Mouse (Mus musculus) hindbrain, embryonic 11.5 days (tissue): ENCODE results near the gene Bmp7. TPM values are rescaled to one million over a fixed set of nuclear protein-coding genes. Genes with fewer than 3 reads are reported as not detected.

Experiments
- ATAC-seq: fragments of 200-750 bp; cut with Nextera tagmentation; 2 replicates; pipeline ENCODE4 v1.8.0; 2017; ENCODE audit warnings: mild to moderate bottlenecking, moderate TSS enrichment, moderate library complexity; ENCODE audit not compliant: low FRiP score
- DNase-seq: peaks from one replicate; pipeline ENCODE4 v3.0.0-alpha.2; 2015; ENCODE audit warnings: low spot score
- H3K27ac ChIP-seq: fragments of 300-500 bp; sonication (generic); 2 replicates; pipeline ENCODE4 v1.5.1; 2014; ENCODE audit warnings: mild to moderate bottlenecking, low read depth, low read length
- H3K27me3 ChIP-seq: fragments of 300-500 bp; sonication (generic); 2 replicates; pipeline ENCODE4 v1.6.1; 2014; ENCODE audit warnings: mild to moderate bottlenecking, low read length, moderate library complexity, mixed read lengths; ENCODE audit not compliant: control insufficient read depth, insufficient read depth
- H3K36me3 ChIP-seq: fragments of 300-500 bp; sonication (generic); 2 replicates; pipeline ENCODE4 v1.6.1; 2014; ENCODE audit warnings: mild to moderate bottlenecking, low read length, moderate library complexity, mixed read lengths; ENCODE audit not compliant: control insufficient read depth, insufficient read depth
- H3K4me1 ChIP-seq: fragments of 300-500 bp; sonication (generic); replicated peaks from 2 replicates; pipeline ENCODE4 v1.6.1; 2014; ENCODE audit warnings: low read length, mixed read lengths; ENCODE audit not compliant: control insufficient read depth, insufficient read depth
- H3K4me2 ChIP-seq: fragments of 300-500 bp; sonication (generic); replicated peaks from 2 replicates; pipeline ENCODE4 v1.6.1; 2014; ENCODE audit warnings: mild to moderate bottlenecking, low read depth, low read length
- H3K4me3 ChIP-seq: fragments of 300-500 bp; sonication (generic); 2 replicates; pipeline ENCODE4 v1.5.1; 2014; ENCODE audit warnings: low read depth, low read length
- H3K9ac ChIP-seq: fragments of 300-500 bp; sonication (generic); 2 replicates; pipeline ENCODE4 v1.6.1; 2014; ENCODE audit warnings: low read depth, low read length
- H3K9me3 ChIP-seq: fragments of 300-500 bp; sonication (generic); 2 replicates; pipeline ENCODE4 v1.6.1; 2016; ENCODE audit warnings: low read length; ENCODE audit not compliant: control insufficient read depth
- WGBS: fragments of 180-500 bp; shearing (Covaris S2); extraction: QIAGEN DNeasy Blood & Tissue Kit; methylation state at CpG from one replicate; pipeline ENCODE4 v1.1.7; 2014; 5-methylcytosine and 5-hydroxymethylcytosine counted together
- polyA plus RNA-seq: library from polyadenylated mRNA; unstranded; fragments of >200 nt; fragmentation: Nextera tagmentation; extraction: Ambion mirVana; gene quantifications from 2 replicates; pipeline ENCODE4 v1.2.1, GENCODE M21; 2014

Gene Bmp7
- polyA plus RNA-seq, 1 experiment from 2014 or later = 16.6 TPM

- DNase-seq (peak; percentile 93), ATAC-seq (peak; percentile 65; the same call in 1 of the 2 replicates)
- no peak overlapping the region for H3K4me2 ChIP-seq
- WGBS = 13% methylated on average over 3 of the region's 3 CpGs
- no peak overlapping the region for H3K9ac ChIP-seq
- H3K9me3 ChIP-seq = no peaks in the 10 kb centered on the region
- no peak overlapping the region for H3K27ac ChIP-seq
- H3K4me1 ChIP-seq = no peaks in the 10 kb centered on the region
- H3K4me3 ChIP-seq = no peak overlapping the region
- H3K36me3 ChIP-seq = no peaks in the 10 kb centered on the region
- no peaks in the 10 kb centered on the region for H3K27me3 ChIP-seq
Measured at GRCm38 (mm10) chr2:172831133-172831532, 109.0 kb downstream of the Bmp7 start.

DNA sequence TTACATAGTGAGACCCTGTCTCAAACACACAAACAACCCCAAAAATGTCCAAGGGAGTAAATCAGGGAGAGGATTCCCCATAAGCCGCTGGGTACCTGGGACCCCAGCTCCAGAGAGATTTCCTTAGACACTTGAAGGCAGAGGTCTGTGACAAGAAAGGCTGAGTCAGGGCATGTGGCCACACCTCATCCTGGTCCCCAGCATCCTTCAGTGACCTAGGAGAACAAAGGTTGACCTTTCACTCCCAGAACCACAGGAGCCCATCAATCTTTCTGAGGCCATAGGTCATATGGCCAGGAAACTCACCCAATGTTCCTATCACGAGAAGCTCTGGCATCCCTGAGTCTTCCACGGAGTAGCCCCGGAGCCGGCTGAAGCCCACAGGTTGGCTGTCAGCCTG lies 111.9 kb downstream of the Bmp7 start:
- no peak overlapping the region for H3K4me3 ChIP-seq
- no peak overlapping the region for H3K4me2 ChIP-seq
- WGBS = 34% methylated on average over 5 of the region's 5 CpGs
- peaks cover 9% of the 10 kb centered on the region for H3K27me3 ChIP-seq
- no peaks in the 10 kb centered on the region for H3K9me3 ChIP-seq
- no peak for DNase-seq
- H3K36me3 ChIP-seq = no peaks in the 10 kb centered on the region
- H3K4me1 ChIP-seq = no peaks in the 10 kb centered on the region; the same call in 1 of the 2 replicates
- no peak for ATAC-seq
- H3K9ac ChIP-seq = no peak overlapping the region
- no peak overlapping the region for H3K27ac ChIP-seq

GRCm38 (mm10) chr2:172827564-172827963 lies 112.6 kb downstream of the Bmp7 start:
- H3K9me3 ChIP-seq = no peaks in the 10 kb centered on the region
- H3K4me1 ChIP-seq = no peaks in the 10 kb centered on the region; the same call in 1 of the 2 replicates
- no peak overlapping the region for H3K4me3 ChIP-seq
- ATAC-seq = no peak
- WGBS = 70% methylated on average over 7 of the region's 7 CpGs
- H3K9ac ChIP-seq = no peak overlapping the region
- H3K36me3 ChIP-seq = no peaks in the 10 kb centered on the region
- DNase-seq = peak; percentile 77
- H3K4me2 ChIP-seq = no peak overlapping the region
- no peak overlapping the region for H3K27ac ChIP-seq
- H3K27me3 ChIP-seq = peaks cover 9% of the 10 kb centered on the region

DNA sequence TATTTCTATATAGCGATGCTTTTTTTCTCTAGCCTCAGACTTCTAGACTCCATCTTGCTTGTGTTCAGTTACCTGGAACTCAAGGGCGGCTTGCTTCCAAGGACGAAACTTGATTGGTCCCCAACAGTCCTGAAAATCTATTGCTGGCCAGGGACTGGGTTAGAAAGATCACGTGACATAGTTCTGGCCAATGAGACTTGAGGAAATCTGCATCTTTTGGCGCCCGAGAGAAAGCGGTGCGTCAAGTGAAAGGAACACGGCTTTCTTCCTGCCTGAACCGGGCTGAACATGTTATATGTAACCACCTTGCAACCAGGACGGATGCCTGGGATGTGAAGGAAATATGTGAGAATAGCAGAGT lies 114.4 kb downstream of the Bmp7 start:
- Histone ChIP-seq H3K4me3 (no peak overlapping the region), H3K27ac (no peak overlapping the region), H3K36me3 (no peaks in the 10 kb centered on the region), H3K4me2 (no peak overlapping the region), H3K9me3 (no peaks in the 10 kb centered on the region), H3K27me3 (peaks cover 9% of the 10 kb centered on the region), H3K9ac (no peak overlapping the region), H3K4me1 (no peaks in the 10 kb centered on the region; the same call in 1 of the 2 replicates)
- WGBS = 88% methylated on average over 11 of the region's 11 CpGs
- no peak for DNase-seq
- ATAC-seq = no peak

DNA sequence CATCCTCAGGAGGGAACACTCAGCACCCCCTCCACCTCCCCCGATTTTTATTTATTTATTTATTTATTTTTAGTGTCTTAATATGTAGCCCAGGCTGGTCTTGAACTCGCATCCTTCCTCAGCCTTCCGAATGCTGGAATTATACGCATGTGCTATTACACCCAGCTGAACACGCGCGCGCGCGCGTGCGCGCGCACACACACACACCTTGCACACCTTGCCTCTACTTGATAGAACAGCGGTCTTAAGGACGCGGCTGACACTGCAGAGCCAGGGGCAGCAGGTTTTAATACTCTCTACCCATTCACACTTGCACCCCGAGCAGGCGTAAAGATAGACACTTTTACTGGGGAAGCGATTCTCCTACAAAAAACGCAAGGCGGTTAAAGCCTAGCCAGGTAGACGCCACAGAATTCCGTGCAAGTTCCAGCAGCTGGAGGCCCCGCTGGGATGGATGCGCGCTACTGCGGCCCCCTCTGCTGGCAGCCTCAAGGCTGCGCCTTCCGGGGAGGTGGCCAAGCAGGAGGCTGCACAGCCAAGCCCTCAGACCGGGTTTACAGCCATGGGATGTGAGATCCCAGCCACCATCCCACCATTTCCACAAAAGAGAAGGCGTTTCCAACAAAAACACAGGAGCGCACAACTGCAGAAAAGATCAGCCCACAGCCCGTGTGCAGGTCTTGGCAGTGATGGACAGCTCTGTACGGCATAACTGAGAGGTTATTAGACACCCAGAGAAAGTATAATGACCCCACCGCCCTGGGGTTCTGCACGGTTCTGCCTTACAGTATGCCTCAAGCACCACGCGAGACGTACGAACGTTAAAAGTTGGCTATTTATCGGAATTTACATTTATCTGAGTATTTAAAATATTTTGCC lies 115.0 kb downstream of the Bmp7 start:
- peak; percentile 65; the same call in 1 of the 2 replicates for ATAC-seq
- peak; percentile 72 for DNase-seq
- Histone ChIP-seq H3K4me2 (no peak overlapping the region; the same call in 1 of the 2 replicates), H3K27ac (no peak overlapping the region), H3K9ac (no peak overlapping the region), H3K4me1 (no peaks in the 10 kb centered on the region; the same call in 1 of the 2 replicates), H3K36me3 (no peaks in the 10 kb centered on the region), H3K9me3 (no peaks in the 10 kb centered on the region), H3K4me3 (no peak overlapping the region), H3K27me3 (peaks cover 9% of the 10 kb centered on the region)
- 18% methylated on average over 43 of the region's 43 CpGs for WGBS

GRCm38 (mm10) chr2:172818631-172819230 lies 121.4 kb downstream of the Bmp7 start:
- Histone ChIP-seq H3K27ac (no peak overlapping the region), H3K9me3 (no peaks in the 10 kb centered on the region), H3K36me3 (no peaks in the 10 kb centered on the region), H3K4me1 (no peaks in the 10 kb centered on the region), H3K4me3 (no peak overlapping the region), H3K27me3 (peaks cover 4% of the 10 kb centered on the region; the same call in 1 of the 2 replicates), H3K4me2 (no peak overlapping the region), H3K9ac (no peak overlapping the region)
- ATAC-seq (no peak), DNase-seq (no peak)
- WGBS = 83% methylated on average over 9 of the region's 10 CpGs

Other genes starting within 250 kb of the Bmp7 start
- gene Spo11, start 37.4 kb upstream of the Bmp7 start, polyA plus RNA-seq = 0.71 and 0.74 TPM in 2 replicates
- gene Rae1, start 59.8 kb upstream of the Bmp7 start, polyA plus RNA-seq = 134 TPM in 2 replicates
- 57.0 and 63.3 TPM in 2 replicates for gene Rbm38, start 80.2 kb upstream of the Bmp7 start, polyA plus RNA-seq
- 0.06 TPM in 2 replicates for gene Ctcfl, start 179.2 kb upstream of the Bmp7 start, polyA plus RNA-seq
- not detected in 2 replicates for gene Pck1, start 212.7 kb upstream of the Bmp7 start, polyA plus RNA-seq